Mouse (Mus musculus): Measurements from ENCODE around the gene Slc39a9. TPM values are rescaled to one million over a fixed set of nuclear protein-coding genes. Genes with fewer than 3 reads are reported as not detected.
A peak's percentile ranks its signal among the peaks of the same experiment; 100 is the strongest.

Slc39a9 gene
- 10.7 and 12.0 TPM in 2 replicates for polyA plus RNA-seq (2012; rRNA removed)

DNA sequence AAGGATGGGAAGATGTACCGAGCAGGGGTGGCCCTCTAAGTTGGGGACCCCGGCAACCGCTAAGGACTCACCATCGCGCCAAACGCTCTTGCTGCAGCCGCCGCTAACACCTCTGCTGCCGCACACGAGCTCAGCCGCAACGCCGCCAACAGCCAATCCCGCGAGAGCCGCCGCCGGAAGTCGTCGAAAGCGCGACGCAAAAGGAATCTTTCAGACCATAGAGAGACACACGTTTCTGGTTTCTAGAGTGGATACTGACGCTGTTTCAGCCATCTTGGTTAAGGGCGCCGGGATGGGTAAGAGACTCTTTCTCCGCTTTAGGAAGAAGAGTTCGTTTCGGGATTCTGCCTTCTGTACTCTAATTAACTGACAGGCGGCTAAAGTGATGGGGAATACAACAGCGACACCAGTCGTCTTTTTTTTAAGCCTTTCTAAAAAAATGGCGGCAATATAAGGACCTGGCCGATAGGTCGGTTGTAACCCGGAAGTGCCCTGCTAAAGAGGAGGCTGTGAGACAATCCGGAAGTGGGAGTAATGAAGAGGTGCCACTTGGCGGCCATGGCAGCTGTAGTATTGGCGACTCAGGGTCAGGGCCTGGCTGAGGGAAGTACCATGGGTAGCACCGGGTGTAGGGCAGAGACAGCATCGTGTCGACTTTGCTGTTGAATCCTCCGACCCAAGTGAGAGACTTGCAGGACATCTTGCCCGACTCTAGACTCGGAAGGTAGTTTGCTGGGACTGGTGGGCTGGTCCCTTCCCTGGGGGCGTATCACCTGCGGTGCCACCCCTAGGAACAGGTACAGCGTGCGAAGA lies at the start of gene Slc39a9, which contains the start of gene Erh:
Gene Slc39a9 (plus strand): TSS at position 191 of the 813 bp plus-strand sequence.
Gene Erh (minus strand): TSS at position 649 of the 813 bp plus-strand sequence.
- TF ChIP-seq CTCF (IDR thresholded peaks at IDR 0.05; ENCODE audit: control insufficient read depth, insufficient read depth, insufficient replicate concordance, low read depth, low read length) (no peak), POLR2A (IDR thresholded peaks at IDR 0.05; ENCODE audit: control insufficient read depth, low read depth, low read length) (peak; percentile 82; the same call in 1 of the 2 replicates)
- Histone ChIP-seq H3K27me3 (ENCODE audit: control insufficient read depth, insufficient read depth, low read length) (no peaks in the 10 kb centered on the region), H3K36me3 (ENCODE audit: control insufficient read depth, insufficient read depth, low read length) (peaks cover 2% of the 10 kb centered on the region), H3K4me1 (ENCODE audit: control insufficient read depth, insufficient read depth, low read length) (no peaks in the 10 kb centered on the region; the same call in 1 of the 2 replicates), H3K4me3 (ENCODE audit: control insufficient read depth, low read depth, low read length) (peak within 1 kb of the TSS; percentile 93), H3K27ac (ENCODE audit: control insufficient read depth, insufficient read depth, low read depth, low read length) (peak within 1 kb of the TSS; percentile 90)

- no peaks in the 10 kb centered on the region for H3K36me3 ChIP-seq (ENCODE audit: control insufficient read depth, insufficient read depth, low read length)
- H3K4me3 ChIP-seq (ENCODE audit: control insufficient read depth, low read depth, low read length): no peak overlapping the region
- no peaks in the 10 kb centered on the region; the same call in 1 of the 2 replicates for H3K4me1 ChIP-seq (ENCODE audit: control insufficient read depth, insufficient read depth, low read length)
- no peak overlapping the region for H3K27ac ChIP-seq (ENCODE audit: control insufficient read depth, insufficient read depth, low read depth, low read length)
- H3K27me3 ChIP-seq (ENCODE audit: control insufficient read depth, insufficient read depth, low read length): no peaks in the 10 kb centered on the region
- TF ChIP-seq POLR2A (IDR thresholded peaks at IDR 0.05; ENCODE audit: control insufficient read depth, low read depth, low read length) (no peak), CTCF (IDR thresholded peaks at IDR 0.05; ENCODE audit: control insufficient read depth, insufficient read depth, insufficient replicate concordance, low read depth, low read length) (no peak)
These were observed 49.5 kb upstream of the Slc39a9 start for GRCm38 (mm10) chr12:80594141-80594540.

DNA sequence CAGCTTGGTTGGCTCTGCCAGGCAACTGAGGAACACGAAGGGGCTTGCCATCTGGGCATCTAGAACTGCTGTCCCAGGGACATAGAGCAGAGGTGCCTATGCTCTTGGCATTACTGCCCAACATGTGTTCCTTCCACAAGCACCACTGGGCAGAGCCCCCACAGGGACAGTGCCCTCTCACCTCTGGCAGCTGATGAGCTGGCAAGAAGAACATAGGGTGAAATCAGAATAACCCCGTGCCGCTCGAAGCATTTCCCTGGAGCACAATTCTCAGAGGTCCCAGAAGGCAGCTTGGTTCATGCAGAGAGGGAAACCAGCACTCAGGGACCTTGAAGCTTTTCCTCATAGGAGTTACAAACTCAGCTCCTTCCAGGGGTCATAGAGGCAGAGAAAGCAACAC lies 48.9 kb upstream of the Slc39a9 start:
- no peak overlapping the region for H3K4me3 ChIP-seq (ENCODE audit: control insufficient read depth, low read depth, low read length)
- no peak overlapping the region for H3K27ac ChIP-seq (ENCODE audit: control insufficient read depth, insufficient read depth, low read depth, low read length)
- TF ChIP-seq POLR2A (IDR thresholded peaks at IDR 0.05; ENCODE audit: control insufficient read depth, low read depth, low read length) (no peak), CTCF (IDR thresholded peaks at IDR 0.05; ENCODE audit: control insufficient read depth, insufficient read depth, insufficient replicate concordance, low read depth, low read length) (no peak)
- no peaks in the 10 kb centered on the region for H3K27me3 ChIP-seq (ENCODE audit: control insufficient read depth, insufficient read depth, low read length)
- no peaks in the 10 kb centered on the region for H3K36me3 ChIP-seq (ENCODE audit: control insufficient read depth, insufficient read depth, low read length)
- no peaks in the 10 kb centered on the region; the same call in 1 of the 2 replicates for H3K4me1 ChIP-seq (ENCODE audit: control insufficient read depth, insufficient read depth, low read length)

DNA sequence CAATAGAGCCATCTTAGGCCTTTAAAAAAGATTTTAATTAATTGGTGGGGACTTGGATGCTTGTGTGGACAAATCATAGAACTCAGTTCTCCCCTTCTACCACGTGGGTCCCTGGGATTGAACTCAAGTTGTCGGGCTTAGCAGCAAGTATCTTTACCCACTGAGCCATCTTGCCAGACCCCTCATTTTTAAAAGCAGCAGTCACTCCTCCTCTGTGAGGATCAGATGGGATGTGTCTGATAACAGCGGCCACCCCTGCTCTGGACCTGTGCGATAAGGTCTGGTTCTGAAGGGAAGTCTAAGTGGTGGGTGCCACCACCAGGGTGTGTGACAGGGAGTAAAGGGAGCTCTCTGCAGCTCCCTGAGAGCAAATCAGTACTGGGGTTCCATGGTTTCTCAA lies 48.1 kb upstream of the Slc39a9 start:
- H3K4me3 ChIP-seq (ENCODE audit: control insufficient read depth, low read depth, low read length): no peak overlapping the region
- H3K4me1 ChIP-seq (ENCODE audit: control insufficient read depth, insufficient read depth, low read length): no peaks in the 10 kb centered on the region; the same call in 1 of the 2 replicates
- H3K36me3 ChIP-seq (ENCODE audit: control insufficient read depth, insufficient read depth, low read length): no peaks in the 10 kb centered on the region
- TF ChIP-seq CTCF (IDR thresholded peaks at IDR 0.05; ENCODE audit: control insufficient read depth, insufficient read depth, insufficient replicate concordance, low read depth, low read length) (no peak), POLR2A (IDR thresholded peaks at IDR 0.05; ENCODE audit: control insufficient read depth, low read depth, low read length) (no peak)
- H3K27me3 ChIP-seq (ENCODE audit: control insufficient read depth, insufficient read depth, low read length): no peaks in the 10 kb centered on the region
- H3K27ac ChIP-seq (ENCODE audit: control insufficient read depth, insufficient read depth, low read depth, low read length): no peak overlapping the region

DNA sequence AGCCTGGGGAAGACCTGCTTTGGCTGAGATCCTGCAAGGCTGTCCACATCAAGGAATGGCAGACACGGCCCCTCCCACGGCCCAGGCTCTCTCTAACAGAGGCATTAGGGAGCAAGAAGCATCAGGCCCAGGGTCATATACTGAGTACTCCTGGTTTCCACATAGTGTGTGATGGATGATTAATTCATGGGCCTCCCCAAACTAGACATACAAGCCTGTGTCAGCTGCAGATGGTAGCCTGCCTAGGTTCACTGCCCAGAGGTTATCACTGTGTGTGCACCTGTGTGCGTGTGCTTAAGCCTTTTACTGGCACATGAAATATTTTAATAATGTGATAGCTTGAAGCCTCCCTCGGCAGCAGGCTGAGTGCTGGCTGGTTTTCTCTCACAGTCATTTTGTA lies 47.7 kb upstream of the Slc39a9 start:
- Histone ChIP-seq H3K4me3 (ENCODE audit: control insufficient read depth, low read depth, low read length) (peak overlapping the region; percentile 32), H3K4me1 (ENCODE audit: control insufficient read depth, insufficient read depth, low read length) (no peaks in the 10 kb centered on the region; the same call in 1 of the 2 replicates), H3K27ac (ENCODE audit: control insufficient read depth, insufficient read depth, low read depth, low read length) (no peak overlapping the region), H3K36me3 (ENCODE audit: control insufficient read depth, insufficient read depth, low read length) (no peaks in the 10 kb centered on the region), H3K27me3 (ENCODE audit: control insufficient read depth, insufficient read depth, low read length) (no peaks in the 10 kb centered on the region)
- TF ChIP-seq POLR2A (IDR thresholded peaks at IDR 0.05; ENCODE audit: control insufficient read depth, low read depth, low read length): no peak
- TF ChIP-seq CTCF (IDR thresholded peaks at IDR 0.05; ENCODE audit: control insufficient read depth, insufficient read depth, insufficient replicate concordance, low read depth, low read length): no peak

GRCm38 (mm10) chr12:80598236-80598635 lies 45.4 kb upstream of the Slc39a9 start:
- no peaks in the 10 kb centered on the region; the same call in 1 of the 2 replicates for H3K4me1 ChIP-seq (ENCODE audit: control insufficient read depth, insufficient read depth, low read length)
- H3K27me3 ChIP-seq (ENCODE audit: control insufficient read depth, insufficient read depth, low read length): no peaks in the 10 kb centered on the region
- H3K36me3 ChIP-seq (ENCODE audit: control insufficient read depth, insufficient read depth, low read length): no peaks in the 10 kb centered on the region
- TF ChIP-seq CTCF (IDR thresholded peaks at IDR 0.05; ENCODE audit: control insufficient read depth, insufficient read depth, insufficient replicate concordance, low read depth, low read length): no peak
- H3K4me3 ChIP-seq (ENCODE audit: control insufficient read depth, low read depth, low read length): no peak overlapping the region
- no peak overlapping the region for H3K27ac ChIP-seq (ENCODE audit: control insufficient read depth, insufficient read depth, low read depth, low read length)

- Histone ChIP-seq H3K27me3 (ENCODE audit: control insufficient read depth, insufficient read depth, low read length) (no peaks in the 10 kb centered on the region), H3K4me1 (ENCODE audit: control insufficient read depth, insufficient read depth, low read length) (no peaks in the 10 kb centered on the region; the same call in 1 of the 2 replicates), H3K4me3 (ENCODE audit: control insufficient read depth, low read depth, low read length) (no peak overlapping the region), H3K27ac (ENCODE audit: control insufficient read depth, insufficient read depth, low read depth, low read length) (no peak overlapping the region), H3K36me3 (ENCODE audit: control insufficient read depth, insufficient read depth, low read length) (no peaks in the 10 kb centered on the region)
- TF ChIP-seq POLR2A (IDR thresholded peaks at IDR 0.05; ENCODE audit: control insufficient read depth, low read depth, low read length): no peak
- no peak for TF ChIP-seq CTCF (IDR thresholded peaks at IDR 0.05; ENCODE audit: control insufficient read depth, insufficient read depth, insufficient replicate concordance, low read depth, low read length)
These were observed 44.9 kb upstream of the Slc39a9 start for GRCm38 (mm10) chr12:80598756-80599155.

Measured in testis, adult 2 months (tissue).